Mouse (Mus musculus): Measurements from ENCODE around the gene Pde6h. TPM values are rescaled to one million over a fixed set of nuclear protein-coding genes. Genes with fewer than 3 reads are reported as not detected.
"Not testable (repeated sequence)": the region's sequence is repeated elsewhere in the genome, so short reads cannot be mapped to it uniquely, and the experiment has no call there.

The Pde6h gene
- not detected in 2 replicates for total RNA-seq (2015; ENCODE audit: low replicate concordance)
- total RNA-seq (2017; ENCODE audit: low replicate concordance): not detected in 2 replicates

DNA sequence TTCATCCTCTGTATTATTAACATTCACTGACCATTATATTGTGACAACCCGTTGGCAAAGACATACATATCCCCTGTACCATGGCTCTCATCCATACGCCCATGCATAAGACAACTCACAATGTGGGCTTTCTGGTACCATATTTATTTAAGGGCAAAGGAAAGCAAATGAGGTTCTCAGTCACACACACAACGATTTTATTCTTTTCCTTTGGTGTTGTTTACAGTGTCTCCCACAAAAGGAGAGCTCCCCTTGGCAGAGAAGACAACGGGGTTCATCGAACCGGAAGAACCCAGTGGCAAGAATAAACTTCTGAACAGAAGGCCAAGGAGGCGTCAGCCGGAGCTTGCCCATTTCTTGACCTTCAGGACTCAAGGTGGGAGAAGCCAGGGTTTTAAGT, at the start of gene Pde6h:
Gene Pde6h, plus strand, starts transcription at position 301 of the 400 bp plus-strand sequence.
- no peak for ATAC-seq (replicated peaks; ENCODE audit: low FRiP score, poor library complexity, severe bottlenecking)

DNA sequence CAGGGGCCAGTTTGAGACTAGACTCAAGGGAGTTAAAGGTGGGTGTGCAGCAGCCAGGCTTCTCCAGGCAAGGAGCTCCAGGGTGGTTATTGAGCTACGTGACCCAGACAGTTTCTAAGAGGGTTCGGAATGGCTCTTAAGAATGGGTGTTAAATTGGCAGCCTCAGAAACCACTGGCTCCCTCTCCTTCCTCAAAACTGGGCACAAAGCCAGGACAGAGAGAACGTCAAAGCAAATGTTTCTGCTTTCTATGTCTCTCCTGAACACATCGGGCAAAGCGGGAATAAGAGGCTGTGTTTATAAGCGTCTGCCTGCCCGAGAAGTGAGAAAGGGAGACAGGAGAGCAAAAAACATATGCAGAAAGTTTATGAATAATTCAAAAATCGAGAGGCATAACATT, 49.0 kb upstream of the Pde6h start:
- no peak for ATAC-seq (replicated peaks; ENCODE audit: low FRiP score, poor library complexity, severe bottlenecking)

DNA sequence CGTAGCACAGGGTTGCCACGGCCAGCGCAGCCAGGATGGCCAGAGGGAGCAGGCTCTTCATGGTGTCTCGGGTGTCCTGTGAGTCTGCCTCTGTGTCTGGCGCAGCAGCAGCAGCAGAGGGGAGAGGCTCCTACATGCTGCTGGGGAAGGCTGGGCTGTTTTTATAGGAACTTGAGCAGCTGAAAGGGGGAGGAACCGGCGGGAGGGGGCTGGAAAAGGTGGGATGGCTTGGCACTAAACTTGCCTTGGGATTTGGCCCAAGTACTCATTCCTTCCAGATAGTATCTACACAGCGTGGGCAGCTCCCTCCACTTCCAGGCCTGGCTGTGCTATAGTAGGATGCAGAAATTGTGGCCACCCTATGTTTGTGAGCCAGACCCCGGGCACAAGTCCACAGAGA, 48.0 kb upstream of the Pde6h start, which contains the start of gene Mgp:
Gene Mgp, minus strand, starts transcription at position 154 of the 400 bp plus-strand sequence.
- ATAC-seq (replicated peaks; ENCODE audit: low FRiP score, poor library complexity, severe bottlenecking): no peak

DNA sequence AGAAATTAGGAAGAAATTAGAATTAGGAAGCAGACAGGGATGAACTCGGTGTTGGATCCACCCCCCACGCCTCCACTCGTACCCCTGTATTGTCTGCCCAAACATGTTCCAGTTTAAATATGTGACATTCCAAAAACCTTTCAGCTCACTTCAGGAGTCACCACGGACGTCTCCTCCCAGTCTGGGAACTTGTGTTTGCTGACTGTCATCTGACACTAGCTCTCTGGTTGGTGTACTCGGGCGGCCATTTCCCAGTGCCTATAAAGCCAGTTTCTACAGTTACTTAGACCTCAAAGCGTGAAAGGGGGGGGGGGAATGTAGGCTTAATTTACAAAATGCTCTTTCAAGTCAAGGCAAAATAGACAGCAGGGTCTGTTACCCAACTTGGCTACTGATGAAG, 42.0 kb upstream of the Pde6h start:
- no peak for ATAC-seq (replicated peaks; ENCODE audit: low FRiP score, poor library complexity, severe bottlenecking)

DNA sequence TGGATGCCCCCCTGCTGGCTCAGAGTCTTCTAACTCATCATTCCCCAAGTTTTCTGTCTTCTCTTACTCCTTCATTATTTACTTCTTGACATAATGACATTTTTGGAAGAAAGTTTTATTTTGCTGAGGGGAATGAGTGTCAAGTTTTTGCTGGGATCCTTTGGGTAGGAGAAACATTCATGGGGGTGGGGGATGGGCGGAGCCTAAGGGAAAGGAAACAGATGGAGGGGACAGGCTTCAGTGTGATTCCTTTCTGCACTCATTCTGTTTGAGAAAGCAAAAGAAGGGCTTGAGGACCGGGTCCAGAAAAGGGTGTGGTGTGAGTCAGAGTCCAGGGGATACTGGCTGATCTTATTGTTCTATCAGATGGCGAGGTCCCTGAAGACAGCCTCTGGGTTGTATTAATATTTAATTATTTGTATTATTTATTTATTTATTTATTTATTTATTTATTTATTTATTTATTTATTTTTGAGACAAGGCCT, 40.2 kb upstream of the Pde6h start:
- ATAC-seq (replicated peaks; ENCODE audit: low FRiP score, poor library complexity, severe bottlenecking): no peak

DNA sequence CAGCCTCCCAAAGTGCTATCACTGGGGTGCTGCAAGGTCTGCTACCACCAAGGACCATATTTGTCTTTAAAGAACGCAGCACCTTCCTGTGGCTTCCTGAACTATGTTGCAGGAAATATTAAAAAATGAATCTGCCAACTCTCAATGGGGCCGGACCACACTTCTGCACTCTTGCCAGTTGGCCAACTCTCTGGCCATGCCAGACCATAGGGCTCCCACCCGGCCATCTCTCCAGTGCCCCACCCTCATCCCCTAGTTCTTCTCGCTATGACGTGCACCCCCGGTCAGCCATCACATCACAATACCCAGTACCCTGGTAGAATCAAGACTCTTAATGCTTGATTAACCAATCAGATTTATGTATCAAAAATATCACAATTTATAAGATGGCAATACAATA, 39.7 kb upstream of the Pde6h start:
- no peak for ATAC-seq (replicated peaks; ENCODE audit: low FRiP score, poor library complexity, severe bottlenecking)

DNA sequence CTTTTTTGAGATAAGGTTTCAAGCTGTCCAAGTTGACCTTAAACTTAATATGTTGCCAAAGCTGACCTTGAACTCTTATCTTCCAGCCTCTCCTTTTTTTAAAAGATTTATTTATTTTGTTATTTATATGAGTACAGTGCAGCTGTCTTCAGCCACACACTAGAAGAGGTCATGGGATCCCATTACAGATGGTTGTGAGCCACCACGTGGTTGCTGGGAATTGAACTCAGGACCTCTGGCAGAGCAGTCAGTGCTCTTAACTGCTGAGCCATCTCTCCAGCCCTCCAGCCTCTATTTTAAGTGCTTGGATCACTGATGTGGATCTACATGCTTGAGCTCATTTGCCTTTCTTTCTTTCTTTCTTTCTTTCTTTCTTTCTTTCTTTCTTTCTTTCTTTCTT, 38.9 kb upstream of the Pde6h start:
- not testable (repeated sequence) for ATAC-seq (replicated peaks; ENCODE audit: low FRiP score, poor library complexity, severe bottlenecking)

DNA sequence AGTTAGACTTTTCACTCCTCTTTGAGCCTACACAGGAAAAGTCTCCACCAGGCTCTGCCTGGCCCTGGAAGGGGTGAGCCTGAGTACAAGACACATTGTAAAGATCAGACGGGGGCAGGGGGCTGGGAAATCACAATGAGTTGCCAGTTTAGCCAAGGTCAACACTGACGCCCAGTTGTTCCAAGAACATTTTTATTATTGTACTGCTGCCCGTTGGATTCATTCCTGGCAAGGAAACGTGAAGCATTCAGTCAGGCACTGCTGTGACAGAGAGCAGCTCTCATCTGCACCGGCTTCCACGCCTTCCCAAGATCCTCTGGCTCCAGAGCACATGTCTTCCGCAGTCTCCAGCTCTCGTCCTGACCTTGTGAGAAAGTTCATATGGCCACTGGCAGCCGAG, 35.8 kb upstream of the Pde6h start:
- ATAC-seq (replicated peaks; ENCODE audit: low FRiP score, poor library complexity, severe bottlenecking): no peak

DNA sequence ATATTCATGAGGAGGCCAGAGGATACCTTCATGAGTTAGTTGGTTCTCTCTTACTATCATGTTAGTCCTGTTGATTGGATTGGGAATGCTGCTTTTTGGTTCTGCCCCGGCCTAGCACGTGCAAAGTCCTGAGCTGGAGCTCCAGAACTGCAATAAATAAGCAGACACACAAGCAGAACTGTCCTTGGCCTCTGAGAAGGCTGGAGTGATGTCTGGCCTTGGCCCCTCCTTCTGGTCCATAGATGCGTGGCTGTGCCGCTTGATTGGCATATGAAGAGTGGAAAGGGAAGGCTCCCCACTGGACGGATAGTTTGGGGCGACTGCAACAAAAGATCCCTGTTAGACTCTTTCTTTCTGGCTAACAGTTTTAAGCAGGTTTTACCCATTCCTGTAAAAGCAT, 34.6 kb upstream of the Pde6h start:
- no peak for ATAC-seq (replicated peaks; ENCODE audit: low FRiP score, poor library complexity, severe bottlenecking)

DNA sequence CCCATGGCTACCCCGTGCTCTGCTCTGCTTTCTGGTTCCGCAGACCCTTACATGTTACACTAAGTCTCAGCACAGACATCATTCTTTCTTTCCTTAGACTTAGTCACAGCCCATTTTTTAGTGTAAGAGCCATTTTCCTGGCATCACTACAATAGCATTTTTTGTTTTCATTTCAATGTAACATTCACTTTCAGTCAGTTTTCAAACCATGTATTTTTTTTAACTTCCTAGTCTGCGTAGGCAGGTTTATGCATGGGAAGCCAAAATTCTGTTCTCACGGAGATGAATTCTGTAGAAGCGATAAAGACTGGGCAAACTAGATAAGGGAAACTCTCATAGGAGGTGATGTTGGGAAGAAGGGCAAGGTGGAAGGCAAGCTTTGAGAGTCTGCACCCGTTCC, 34.1 kb upstream of the Pde6h start:
- ATAC-seq (replicated peaks; ENCODE audit: low FRiP score, poor library complexity, severe bottlenecking): no peak

DNA sequence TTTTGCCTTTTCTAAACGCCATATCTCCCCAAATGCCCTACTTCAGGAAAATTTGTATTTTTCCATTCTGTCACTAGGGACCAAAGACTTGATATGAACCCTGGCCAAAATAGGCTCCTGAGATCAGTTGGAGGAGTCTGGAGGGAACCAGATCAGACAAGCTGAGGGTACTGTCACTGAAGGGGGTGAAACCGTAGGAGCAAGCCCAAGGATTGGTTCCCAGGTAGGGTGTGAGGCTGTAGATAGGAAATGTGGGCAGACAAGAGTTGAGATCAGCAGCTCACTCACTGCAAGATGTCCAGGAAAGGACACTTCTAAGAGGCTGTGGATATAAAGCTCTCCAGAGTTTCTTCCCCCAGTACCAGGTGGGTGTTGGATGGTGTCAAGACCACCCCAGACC, 31.6 kb upstream of the Pde6h start:
- no peak for ATAC-seq (replicated peaks; ENCODE audit: low FRiP score, poor library complexity, severe bottlenecking)

DNA sequence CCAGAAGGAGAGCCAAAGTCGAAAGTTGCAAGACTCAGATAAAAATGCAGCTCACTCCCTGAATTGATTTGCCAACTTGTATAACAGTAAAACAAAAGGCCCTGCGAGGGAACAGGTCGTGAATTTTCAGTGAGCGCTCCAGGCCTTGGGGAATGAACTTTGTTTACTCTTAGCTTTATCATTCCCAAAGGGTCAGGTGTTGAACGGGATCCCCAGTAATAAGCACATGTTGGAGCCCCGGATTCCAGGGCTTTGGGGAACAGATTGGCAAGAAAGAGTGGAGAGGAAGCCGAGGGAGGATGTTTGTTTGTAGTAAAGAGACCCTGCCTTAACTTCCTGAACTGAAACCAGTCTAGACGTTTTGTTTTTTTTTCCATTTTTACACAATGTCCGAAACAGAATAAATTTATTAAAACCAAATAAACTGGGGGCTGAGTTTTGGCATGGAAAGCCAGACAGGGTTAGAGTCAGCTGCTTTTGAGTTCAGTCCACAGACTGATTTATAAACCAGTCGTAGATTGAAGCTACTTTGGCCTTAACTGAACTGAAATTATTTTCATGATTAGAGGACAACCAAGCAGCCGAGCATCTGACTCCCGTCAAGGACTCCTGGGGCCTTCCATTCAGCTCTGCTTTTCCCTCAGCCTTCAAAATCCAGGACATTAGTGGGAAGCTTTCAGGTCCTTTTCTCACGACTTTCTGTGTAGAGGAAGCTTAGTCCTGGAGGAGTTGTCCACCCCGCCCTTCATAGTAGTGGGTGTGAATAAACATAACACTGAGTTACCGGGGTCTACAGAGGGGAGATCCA, 28.9 kb upstream of the Pde6h start:
- no peak for ATAC-seq (replicated peaks; ENCODE audit: low FRiP score, poor library complexity, severe bottlenecking)

DNA sequence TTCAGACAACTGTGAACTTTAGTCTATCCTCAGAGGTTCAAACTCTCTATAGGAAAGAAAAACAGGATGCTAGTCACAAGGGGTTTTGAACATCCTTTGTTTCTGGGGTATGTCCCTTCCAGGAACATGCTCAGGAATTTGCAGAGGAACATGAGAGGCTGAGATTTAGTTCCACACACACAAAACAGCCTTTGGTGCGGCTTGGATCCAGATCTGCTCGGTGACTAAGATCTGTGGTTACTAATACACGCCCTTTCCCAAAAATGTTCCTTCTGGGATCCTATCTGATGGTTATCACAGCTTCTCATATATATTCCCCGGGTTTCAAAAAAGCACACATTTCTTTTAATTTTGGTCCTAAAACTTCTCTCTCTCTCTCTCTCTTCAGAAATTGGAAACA, 25.8 kb upstream of the Pde6h start:
- no peak for ATAC-seq (replicated peaks; ENCODE audit: low FRiP score, poor library complexity, severe bottlenecking)

DNA sequence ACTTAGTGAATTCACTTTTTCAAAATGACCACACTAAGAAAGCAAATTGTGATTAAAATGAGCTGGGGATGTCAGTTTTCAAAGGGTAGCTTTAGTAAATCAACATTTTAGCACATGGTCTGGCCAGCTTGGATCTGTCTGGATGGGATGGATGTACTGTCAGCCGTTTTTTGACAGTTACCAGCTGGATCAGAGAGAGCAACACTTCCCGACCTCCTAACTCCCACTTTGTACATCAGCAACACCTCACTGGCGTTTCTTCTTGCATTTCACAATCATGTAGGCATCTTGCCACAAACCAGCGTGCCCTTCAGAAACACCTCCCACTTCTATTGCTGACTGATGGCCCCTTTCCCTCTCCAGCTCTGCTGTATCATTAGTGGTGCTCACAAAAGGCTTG, 25.4 kb upstream of the Pde6h start:
- no peak for ATAC-seq (replicated peaks; ENCODE audit: low FRiP score, poor library complexity, severe bottlenecking)

DNA sequence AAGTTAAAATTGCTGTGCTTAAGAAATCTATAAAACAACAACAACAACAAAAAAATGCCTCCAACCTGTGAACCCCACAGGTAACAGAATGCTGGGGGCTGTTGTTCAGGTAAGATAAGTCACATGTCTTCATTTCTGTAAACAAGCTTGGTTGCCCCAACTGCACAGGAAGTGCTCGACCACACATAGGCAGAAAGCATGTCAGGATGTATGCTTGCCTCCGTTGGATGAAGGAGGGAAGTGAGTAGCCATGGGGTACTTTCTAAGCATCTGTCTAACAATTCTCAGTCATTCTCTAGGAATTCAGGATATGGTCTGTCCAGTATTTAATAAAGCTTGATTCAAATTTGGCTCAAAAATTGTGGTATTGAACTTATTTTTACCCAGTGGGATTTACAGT, 24.7 kb upstream of the Pde6h start:
- ATAC-seq (replicated peaks; ENCODE audit: low FRiP score, poor library complexity, severe bottlenecking): no peak

DNA sequence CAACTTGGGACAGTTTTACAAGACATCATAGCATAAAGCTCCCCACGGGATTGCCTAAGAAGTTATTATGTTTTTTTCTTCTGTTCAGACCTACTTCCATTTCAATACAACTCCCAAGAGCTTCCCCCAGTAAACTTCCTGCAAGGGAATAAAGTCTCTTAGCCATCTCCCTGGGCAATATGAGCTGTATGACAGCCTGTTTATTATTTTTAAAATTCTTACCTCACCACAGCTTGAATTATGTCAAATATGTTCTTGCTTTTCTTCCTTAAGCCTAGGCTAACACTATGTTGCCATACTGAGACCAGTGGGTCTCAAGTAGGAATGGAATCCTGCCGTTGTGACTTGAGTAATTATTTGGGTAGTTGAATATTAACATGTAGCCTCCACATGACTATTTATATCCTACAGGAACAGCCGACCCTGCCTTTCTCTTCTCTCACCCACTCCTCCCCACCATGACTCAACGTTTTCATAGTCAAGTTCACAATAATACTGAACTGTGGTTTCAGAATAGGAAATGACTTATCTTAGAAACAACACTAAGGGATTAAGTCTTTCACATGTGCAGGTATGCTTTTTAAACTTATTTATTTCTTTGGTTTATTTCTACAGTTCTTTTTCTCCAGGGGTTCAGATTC, 23.1 kb upstream of the Pde6h start:
- ATAC-seq (replicated peaks; ENCODE audit: low FRiP score, poor library complexity, severe bottlenecking): no peak

DNA sequence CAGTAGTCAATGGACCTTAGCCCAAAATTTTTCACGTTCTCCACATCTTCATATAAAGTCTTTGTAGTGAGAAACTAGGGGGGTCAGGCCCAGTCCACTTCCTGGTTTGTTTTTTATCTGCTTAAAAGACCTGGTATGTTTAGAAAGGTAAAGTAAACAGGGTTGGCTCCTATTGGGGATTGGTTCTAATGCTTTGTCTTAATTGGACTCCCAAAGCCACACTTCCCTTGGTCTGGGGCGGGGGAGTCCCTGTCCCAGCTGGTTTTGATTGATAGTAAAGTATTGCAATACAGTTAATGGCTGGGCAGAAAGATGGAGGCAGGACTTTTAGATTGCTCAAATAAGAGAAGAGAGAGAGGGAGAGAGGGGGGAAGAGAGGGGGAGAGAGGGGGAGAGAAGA, 22.6 kb upstream of the Pde6h start:
- no peak for ATAC-seq (replicated peaks; ENCODE audit: low FRiP score, poor library complexity, severe bottlenecking)

DNA sequence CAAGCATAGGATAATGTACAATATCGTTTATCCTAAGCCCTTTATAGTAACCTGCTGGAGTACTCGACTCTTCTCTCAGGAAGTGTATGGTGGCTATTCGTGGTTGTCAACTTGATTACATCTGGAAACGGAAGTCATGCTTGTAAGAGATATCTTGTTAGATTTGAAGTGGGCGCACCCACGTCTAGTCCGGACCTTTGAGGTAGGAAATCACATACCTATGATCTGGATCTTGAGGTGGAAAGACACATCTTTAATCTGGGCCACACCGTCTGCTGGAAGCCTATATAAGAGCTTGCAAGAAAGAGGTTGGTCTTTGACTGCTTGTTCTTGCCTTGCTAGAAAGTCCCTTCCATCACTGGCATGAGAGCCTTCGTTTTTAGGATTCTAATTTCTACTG, 21.1 kb upstream of the Pde6h start:
- no peak for ATAC-seq (replicated peaks; ENCODE audit: low FRiP score, poor library complexity, severe bottlenecking)

DNA sequence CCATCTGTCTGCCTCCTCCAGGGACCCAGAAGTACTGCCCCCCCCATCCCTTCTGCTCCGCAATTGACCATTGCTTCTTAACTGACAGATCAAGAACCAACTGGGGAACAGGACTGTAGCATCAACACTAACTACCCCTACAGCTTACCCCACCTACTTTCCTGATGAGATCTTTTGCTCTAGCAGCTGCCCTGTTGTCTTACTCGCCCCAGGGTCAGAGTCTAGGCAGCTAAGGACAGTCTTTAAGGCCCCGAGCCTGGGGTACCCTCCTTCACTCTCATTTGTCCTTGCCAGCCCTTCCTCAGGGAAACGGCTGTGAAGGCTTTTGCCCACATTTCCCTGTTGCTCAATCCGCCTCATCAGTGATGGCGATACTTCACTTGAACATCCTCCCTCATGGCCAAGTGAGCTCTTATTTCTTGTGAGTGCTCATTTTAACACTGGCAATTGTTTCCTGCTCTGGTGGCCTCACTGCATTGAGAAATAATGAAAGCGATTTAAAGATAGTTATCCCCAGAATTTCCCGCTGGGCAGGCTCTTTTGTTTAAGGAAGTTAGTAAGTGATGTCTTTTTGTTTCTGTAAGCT, 19.7 kb upstream of the Pde6h start:
- ATAC-seq (replicated peaks; ENCODE audit: low FRiP score, poor library complexity, severe bottlenecking): no peak

DNA sequence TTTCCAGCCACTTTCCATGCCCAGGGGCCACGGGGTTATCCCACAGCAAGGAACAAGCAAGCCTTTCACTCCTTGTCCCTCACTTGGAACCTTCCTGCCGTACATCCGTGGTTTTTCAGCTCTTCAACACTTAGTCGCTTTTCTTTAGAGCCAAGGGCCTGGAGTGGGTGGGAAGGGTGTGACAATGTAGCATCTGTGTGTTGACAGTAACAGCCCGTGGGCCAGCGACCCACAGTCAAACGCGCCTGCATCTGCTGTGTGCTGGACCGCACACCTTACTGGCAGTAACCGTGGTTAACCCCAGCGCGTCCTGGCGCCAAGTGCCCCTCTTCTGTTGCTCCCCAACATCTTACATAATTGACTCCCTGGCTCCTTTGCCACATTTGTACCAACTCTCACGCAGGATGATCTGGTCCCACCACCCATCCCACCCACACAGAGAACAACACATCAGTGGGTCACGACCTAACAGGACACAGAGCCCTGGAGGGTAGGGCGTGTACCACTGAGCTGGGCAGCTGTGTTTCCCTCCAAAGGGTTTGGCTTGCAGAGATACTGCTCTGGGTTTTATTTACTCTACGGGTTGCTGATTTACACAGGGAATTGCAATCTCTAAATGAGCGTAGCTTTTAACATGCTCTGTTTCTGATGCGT, 17.2 kb upstream of the Pde6h start:
- ATAC-seq (replicated peaks; ENCODE audit: low FRiP score, poor library complexity, severe bottlenecking): no peak

DNA sequence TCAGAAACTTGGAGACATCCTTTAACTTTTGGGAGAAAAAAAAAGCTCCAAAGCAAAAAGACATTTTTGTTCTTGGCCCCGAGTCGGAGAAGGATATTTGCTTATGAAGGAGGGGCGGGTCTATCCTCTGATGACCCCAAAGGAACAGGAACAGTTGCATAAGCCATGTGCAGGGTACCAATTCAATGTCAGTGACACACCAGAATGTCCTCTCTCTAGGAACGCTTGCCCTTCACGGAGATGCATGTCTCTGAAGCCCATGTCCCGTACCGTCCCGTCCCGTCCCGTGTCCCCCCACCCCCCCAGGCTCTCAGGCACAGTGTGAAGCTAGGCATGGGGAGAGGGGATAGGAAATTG, 16.7 kb upstream of the Pde6h start:
- ATAC-seq (replicated peaks; ENCODE audit: low FRiP score, poor library complexity, severe bottlenecking): no peak

Data from erythroblast, adult 5-6 weeks (primary cell).